Comparison of ENCODE assay signal across 29 mouse cellular contexts in genomic region chr10:115078232-115078631, GRCm38 (mm10).
"Had no signal": no experiment of that assay in that cellular context is flagged by ENCODE, and none has a peak within 500 bp of the region (broad histone marks: within the 10 kb centered on the region; RNA-seq: fewer than 3 reads in every experiment).

No protein-coding gene starts in this region.

- H3K9me3 ChIP-seq: limb, embryonic 10.5 days; limb, embryonic 12.5 days; limb, embryonic 13.5 days; limb, embryonic 15.5 days; liver, embryonic 15.5 days; lung, embryonic 15.5 days; midbrain, embryonic 10.5 days; midbrain, embryonic 12.5 days; midbrain, embryonic 13.5 days; midbrain, embryonic 15.5 days had no signal

- H3K9ac ChIP-seq: limb, embryonic 12.5 days; limb, embryonic 13.5 days; limb, embryonic 15.5 days; liver, embryonic 12.5 days; liver, embryonic 13.5 days; liver, embryonic 14.5 days; liver, embryonic 15.5 days; liver, postnatal 0 days; lung, embryonic 14.5 days; lung, embryonic 15.5 days; midbrain, embryonic 12.5 days; midbrain, embryonic 13.5 days; midbrain, embryonic 15.5 days had no signal

- H3K36me3 ChIP-seq: limb, embryonic 10.5 days; limb, embryonic 12.5 days; limb, embryonic 13.5 days; limb, embryonic 15.5 days; liver, embryonic 12.5 days; liver, embryonic 13.5 days; liver, embryonic 15.5 days; lung, embryonic 15.5 days; midbrain, embryonic 10.5 days; midbrain, embryonic 12.5 days; midbrain, embryonic 13.5 days; midbrain, embryonic 15.5 days had no signal

- H3K4me3 ChIP-seq: limb, embryonic 10.5 days; limb, embryonic 12.5 days; limb, embryonic 13.5 days; limb, embryonic 15.5 days; liver, embryonic 12.5 days; liver, embryonic 13.5 days; liver, embryonic 15.5 days; lung, embryonic 15.5 days; megakaryocyte, embryonic 14.5 days; midbrain, embryonic 10.5 days; midbrain, embryonic 12.5 days; midbrain, embryonic 13.5 days; midbrain, embryonic 15.5 days; myocyte had no signal

- H3K27me3 ChIP-seq: limb, embryonic 12.5 days; limb, embryonic 13.5 days; limb, embryonic 15.5 days; liver, embryonic 12.5 days; liver, embryonic 13.5 days; liver, embryonic 15.5 days; lung, embryonic 15.5 days; megakaryocyte, embryonic 14.5 days; midbrain, embryonic 12.5 days; midbrain, embryonic 13.5 days; midbrain, embryonic 15.5 days had no signal

- H3K4me2 ChIP-seq: limb, embryonic 12.5 days; limb, embryonic 13.5 days; limb, embryonic 15.5 days; liver, embryonic 11.5 days; liver, embryonic 12.5 days; liver, embryonic 13.5 days; liver, embryonic 15.5 days; lung, embryonic 14.5 days; lung, embryonic 15.5 days; midbrain, embryonic 11.5 days; midbrain, embryonic 12.5 days; midbrain, embryonic 13.5 days; midbrain, embryonic 15.5 days had no signal

- H3K27ac ChIP-seq: limb, embryonic 10.5 days; limb, embryonic 12.5 days; limb, embryonic 13.5 days; limb, embryonic 15.5 days; liver, embryonic 12.5 days; liver, embryonic 13.5 days; liver, embryonic 14.5 days; liver, embryonic 15.5 days; lung, embryonic 15.5 days; macrophage; midbrain, embryonic 10.5 days; midbrain, embryonic 12.5 days; midbrain, embryonic 13.5 days; midbrain, embryonic 15.5 days had no signal

- H3K4me1 ChIP-seq: limb, embryonic 10.5 days; limb, embryonic 12.5 days; limb, embryonic 13.5 days; limb, embryonic 15.5 days; liver, embryonic 12.5 days; liver, embryonic 13.5 days; liver, embryonic 15.5 days; lung, embryonic 15.5 days; megakaryocyte, embryonic 14.5 days; midbrain, embryonic 10.5 days; midbrain, embryonic 12.5 days; midbrain, embryonic 13.5 days; midbrain, embryonic 15.5 days had no signal

- DNase-seq: left cerebral cortex, postnatal 4 days; liver; liver, embryonic 13.5 days; liver, postnatal 0 days; lung, adult 18-20 months; lung, adult 2 months; lung, embryonic 14.5 days; lung, postnatal 10 days; lung, postnatal 14 days; lung, postnatal 36 days; lung, postnatal 4 days; midbrain, embryonic 14.5 days had no signal
